Mouse (Mus musculus) cerebellum, adult 2 months (tissue): ENCODE results near the gene Vmn1r185. TPM values are rescaled to one million over a fixed set of nuclear protein-coding genes. Genes with fewer than 3 reads are reported as not detected.
"Not testable (repeated sequence)": the region's sequence is repeated elsewhere in the genome, so short reads cannot be mapped to it uniquely, and the experiment has no call there.

Experiments used
- DNase-seq, 2 experiments: peaks; one replicate each; pipeline ENCODE4 v3.0.0; 2021
- H3K27ac ChIP-seq: fragments of 200-500 bp; 2 replicates; pipeline ENCODE4 v1.5.1; 2012; ENCODE audit warnings: low read length, control low read depth, inconsistent platforms; ENCODE audit not compliant: insufficient read depth
- H3K27me3 ChIP-seq: fragments of 200-500 bp; 2 replicates; pipeline ENCODE4 v1.6.1; 2012; ENCODE audit warnings: inconsistent platforms, mild to moderate bottlenecking, low read length, moderate library complexity; ENCODE audit not compliant: control insufficient read depth, insufficient read depth
- H3K4me1 ChIP-seq: fragments of 200-500 bp; 2 replicates; pipeline ENCODE4 v1.6.1; 2011; ENCODE audit warnings: low read length; ENCODE audit not compliant: control insufficient read depth, insufficient read depth
- H3K4me3 ChIP-seq: fragments of 200-500 bp; replicated peaks from 2 replicates; pipeline ENCODE3; 2011; ENCODE audit warnings: mild to moderate bottlenecking, low read depth, low read length, control low read depth; ENCODE audit not compliant: insufficient read depth
- CTCF ChIP-seq: fragments of 200-500 bp; IDR thresholded peaks from 2 replicates; pipeline ENCODE4 v1.5.1; 2011; ENCODE audit warnings: low read depth, mild to moderate bottlenecking, control low read depth, low read length, moderate library complexity, borderline replicate concordance; ENCODE audit not compliant: insufficient read depth
- POLR2A ChIP-seq: fragments of 200-500 bp; IDR thresholded peaks from 2 replicates; pipeline ENCODE4 v1.6.1; 2011; ENCODE audit warnings: low read length, control low read depth, borderline replicate concordance; ENCODE audit not compliant: insufficient read depth
- WGBS: fragments of 180-500 bp; shearing (Covaris S2); methylation state at CpG from one replicate; pipeline ENCODE4 v1.1.7; 2018; 5-methylcytosine and 5-hydroxymethylcytosine counted together
- polyA plus RNA-seq: library from polyadenylated mRNA; depleted of rRNA; stranded (reverse); fragments of >200 nt; gene quantifications from 2 replicates; pipeline ENCODE4 v1.2.3, GENCODE M21; 2012; rRNA removed

Vmn1r185 gene
- polyA plus RNA-seq: not detected in 2 replicates

GRCm38 (mm10) chr7:26618364-26618763 is at the start of gene Vmn1r185:
Gene Vmn1r185 (minus strand): TSS chr7:26618464.
- H3K4me3 ChIP-seq, DNase-seq, H3K27me3 ChIP-seq, H3K4me1 ChIP-seq, H3K27ac ChIP-seq: not testable (repeated sequence)
- WGBS: 79% methylated on average over 1 of the region's 1 CpGs

DNA sequence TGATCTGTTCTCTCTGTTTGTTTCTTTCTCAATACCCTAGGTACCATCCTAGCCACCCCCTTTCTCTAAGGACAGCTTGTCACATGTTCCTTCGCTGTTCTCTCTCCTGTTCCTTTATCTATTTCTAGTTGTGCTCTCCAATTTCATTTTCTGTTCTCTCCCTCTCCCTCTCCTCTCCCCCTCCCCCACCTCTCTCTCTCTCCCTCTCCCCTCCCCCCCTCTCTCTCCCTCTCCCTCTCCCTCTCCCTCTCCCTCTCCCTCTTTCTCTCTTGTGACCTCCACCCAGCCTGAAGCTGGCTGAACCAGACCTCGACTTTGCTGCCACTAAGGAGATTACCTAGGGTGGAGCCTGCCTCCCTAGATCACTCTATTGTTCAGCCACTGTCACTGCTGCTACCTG is 49.2 kb upstream of the Vmn1r185 start:
- WGBS: 27% methylated on average over 2 of the region's 2 CpGs
- not testable (repeated sequence) for H3K4me3 ChIP-seq, H3K4me1 ChIP-seq, H3K27me3 ChIP-seq, H3K27ac ChIP-seq, DNase-seq

DNA sequence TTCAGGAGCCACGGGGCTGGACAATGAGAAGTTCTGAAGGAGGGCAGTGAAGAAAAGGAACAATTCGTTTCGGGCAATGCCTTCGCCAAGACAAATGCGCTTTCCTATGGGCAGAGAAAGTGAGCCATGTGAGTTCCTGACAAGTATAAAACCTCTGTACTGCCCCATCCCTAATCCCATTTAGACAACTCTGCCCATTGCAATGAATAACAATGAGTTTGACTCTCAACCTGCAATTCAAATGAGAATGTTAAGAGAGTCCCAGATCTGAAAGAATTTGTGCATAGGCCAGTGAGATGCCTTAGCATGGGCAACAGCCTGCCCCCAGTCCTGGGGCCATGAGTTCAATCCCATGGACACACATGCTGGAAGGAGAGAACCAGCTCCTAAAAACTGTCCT is 47.7 kb upstream of the Vmn1r185 start:
- Histone ChIP-seq H3K27ac (no peak overlapping the region), H3K4me1 (no peaks in the 10 kb centered on the region), H3K4me3 (no peak overlapping the region), H3K27me3 (no peaks in the 10 kb centered on the region)
- no peak for DNase-seq
- TF ChIP-seq POLR2A (no peak), CTCF (no peak)
- 83% methylated on average over 5 of the region's 5 CpGs for WGBS

GRCm38 (mm10) chr7:26589774-26590173 is 28.5 kb downstream of the Vmn1r185 start:
- Histone ChIP-seq H3K4me1 (no peaks in the 10 kb centered on the region), H3K4me3 (no peak overlapping the region), H3K27ac (no peak overlapping the region), H3K27me3 (no peaks in the 10 kb centered on the region)
- 50% methylated on average over 1 of the region's 1 CpGs for WGBS
- no peak for DNase-seq
- TF ChIP-seq CTCF: no peak

GRCm38 (mm10) chr7:26589077-26589476 is 29.2 kb downstream of the Vmn1r185 start:
- no peak overlapping the region for H3K4me3 ChIP-seq
- no peak for DNase-seq
- no peak overlapping the region for H3K27ac ChIP-seq
- no peak for TF ChIP-seq CTCF
- TF ChIP-seq POLR2A: no peak
- H3K27me3 ChIP-seq: no peaks in the 10 kb centered on the region
- no peaks in the 10 kb centered on the region for H3K4me1 ChIP-seq

Other genes with a start within 250 kb of the Vmn1r185 start
- gene Nlrp9c, start 214.8 kb downstream of the Vmn1r185 start, polyA plus RNA-seq: not detected in 2 replicates
- gene Nlrp4a, start 183.4 kb downstream of the Vmn1r185 start, polyA plus RNA-seq: not detected in 2 replicates
- not detected in 2 replicates for gene Nlrp9a, start 83.4 kb downstream of the Vmn1r185 start, polyA plus RNA-seq
- not detected in 2 replicates for gene Cyp2b23, start 68.0 kb upstream of the Vmn1r185 start, polyA plus RNA-seq
- gene Cyp2b19, start 138.7 kb upstream of the Vmn1r185 start, polyA plus RNA-seq: not detected in 2 replicates
- gene Cyp2g1, start 190.4 kb upstream of the Vmn1r185 start, polyA plus RNA-seq: not detected in 2 replicates
- not detected in 2 replicates for gene Cyp2a5, start 216.8 kb upstream of the Vmn1r185 start, polyA plus RNA-seq